Mouse (Mus musculus): ENCODE measurements around the gene Lrrtm3.

Lrrtm3 gene

GRCm38 (mm10) chr10:64089680-64090460 lies at the start of gene Lrrtm3:
Gene Lrrtm3 (minus strand): TSS chr10:64090277.
- Histone ChIP-seq H3K4me1 (replicated peaks; ENCODE audit: low read depth, low read length) (peaks cover 20% of the 10 kb centered on the region), H3K4me3 (replicated peaks; ENCODE audit: low read length) (no peak within 1 kb of the TSS), H3K27me3 (ENCODE audit: insufficient read depth, low read length) (peaks cover 51% of the 10 kb centered on the region), H3K9me3 (ENCODE audit: low read length) (no peaks in the 10 kb centered on the region), H3K36me3 (ENCODE audit: insufficient read depth, low read length) (no peaks in the 10 kb centered on the region)
- TF ChIP-seq NANOG (IDR thresholded peaks at IDR 0.05; ENCODE audit: borderline replicate concordance, low read length) = peak; percentile 88
- peak; percentile 26 for TF ChIP-seq CTCF (conservative IDR thresholded peaks at IDR 0.05; ENCODE audit: low read length)
- peak; percentile 77; the same call in 1 of the 2 replicates for TF ChIP-seq POU5F1 (IDR thresholded peaks at IDR 0.05; ENCODE audit: borderline replicate concordance, low read length)

DNA sequence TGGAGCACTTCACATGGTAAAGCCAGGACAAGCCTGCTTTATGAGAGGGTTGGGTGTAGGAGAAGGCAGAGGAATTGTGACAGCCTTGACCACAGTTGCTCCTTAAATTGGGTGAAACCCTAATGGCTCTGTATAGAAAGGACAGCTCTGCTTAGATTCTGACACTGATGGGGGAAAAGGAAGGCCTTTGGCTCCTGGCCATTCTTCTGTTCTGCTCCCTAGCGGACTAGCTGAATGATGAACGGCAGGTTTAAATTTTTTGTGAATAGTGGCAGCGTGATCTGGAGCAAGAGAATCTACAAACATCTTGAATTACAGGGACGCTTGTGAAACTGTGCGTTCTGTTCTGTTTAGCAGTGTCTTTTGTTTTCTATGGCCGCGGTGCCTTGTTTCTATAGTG lies 45.4 kb upstream of the Lrrtm3 start:
- no peaks in the 10 kb centered on the region for H3K9me3 ChIP-seq (ENCODE audit: low read length)
- H3K36me3 ChIP-seq (ENCODE audit: insufficient read depth, low read length) = no peaks in the 10 kb centered on the region
- no peaks in the 10 kb centered on the region for H3K27me3 ChIP-seq (ENCODE audit: insufficient read depth, low read length)
- no peak overlapping the region for H3K4me3 ChIP-seq (replicated peaks; ENCODE audit: low read length)
- no peaks in the 10 kb centered on the region for H3K4me1 ChIP-seq (replicated peaks; ENCODE audit: low read depth, low read length)
- TF ChIP-seq CTCF (conservative IDR thresholded peaks at IDR 0.05; ENCODE audit: low read length) = no peak
- TF ChIP-seq POU5F1 (IDR thresholded peaks at IDR 0.05; ENCODE audit: borderline replicate concordance, low read length) = no peak
- no peak for TF ChIP-seq NANOG (IDR thresholded peaks at IDR 0.05; ENCODE audit: borderline replicate concordance, low read length)

- no peak for TF ChIP-seq POU5F1 (IDR thresholded peaks at IDR 0.05; ENCODE audit: borderline replicate concordance, low read length)
- no peak for TF ChIP-seq CTCF (conservative IDR thresholded peaks at IDR 0.05; ENCODE audit: low read length)
- TF ChIP-seq NANOG (IDR thresholded peaks at IDR 0.05; ENCODE audit: borderline replicate concordance, low read length) = no peak
- Histone ChIP-seq H3K4me1 (replicated peaks; ENCODE audit: low read depth, low read length) (no peaks in the 10 kb centered on the region), H3K4me3 (replicated peaks; ENCODE audit: low read length) (no peak overlapping the region), H3K36me3 (ENCODE audit: insufficient read depth, low read length) (no peaks in the 10 kb centered on the region), H3K9me3 (ENCODE audit: low read length) (no peaks in the 10 kb centered on the region), H3K27me3 (ENCODE audit: insufficient read depth, low read length) (no peaks in the 10 kb centered on the region)
Observed at GRCm38 (mm10) chr10:64133461-64133860, 43.4 kb upstream of the Lrrtm3 start.

DNA sequence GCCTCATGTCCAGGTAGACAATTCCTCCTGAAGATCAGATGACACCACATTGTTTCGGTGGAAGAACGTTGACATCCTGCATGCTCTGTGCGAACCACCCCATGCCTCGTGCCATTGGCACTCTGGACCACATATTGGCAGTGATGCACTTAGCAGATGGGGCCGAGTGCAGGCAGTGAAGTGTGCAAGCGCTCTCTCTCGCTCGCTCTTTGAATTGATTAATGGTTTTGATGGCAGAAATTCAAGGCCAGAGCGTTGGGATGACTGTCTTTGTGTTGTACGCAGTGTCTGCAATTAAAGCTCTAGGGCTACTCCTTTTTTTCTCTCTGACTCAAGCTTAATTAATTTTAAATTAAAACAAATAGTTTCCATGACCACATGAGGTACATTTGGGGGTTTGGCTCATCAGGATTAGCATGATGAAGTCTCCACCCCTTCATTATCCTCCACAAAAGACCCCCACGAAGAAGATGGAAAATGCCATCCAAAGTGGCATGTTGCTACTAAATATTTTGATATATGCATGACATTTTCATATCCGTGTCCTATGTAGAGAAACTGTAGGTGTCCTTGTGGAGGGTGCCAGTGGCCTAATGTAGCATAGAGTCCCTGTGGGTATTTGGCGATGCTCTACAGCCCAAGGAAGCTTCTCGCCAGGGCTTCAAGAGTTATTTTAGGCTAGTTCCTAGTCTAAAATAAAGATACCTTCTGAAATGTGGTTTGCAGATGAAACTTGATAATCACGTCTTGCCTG lies 40.5 kb upstream of the Lrrtm3 start:
- Histone ChIP-seq H3K4me1 (replicated peaks; ENCODE audit: low read depth, low read length) (no peaks in the 10 kb centered on the region), H3K4me3 (replicated peaks; ENCODE audit: low read length) (no peak overlapping the region), H3K36me3 (ENCODE audit: insufficient read depth, low read length) (no peaks in the 10 kb centered on the region), H3K9me3 (ENCODE audit: low read length) (no peaks in the 10 kb centered on the region), H3K27me3 (ENCODE audit: insufficient read depth, low read length) (no peaks in the 10 kb centered on the region)
- TF ChIP-seq POU5F1 (IDR thresholded peaks at IDR 0.05; ENCODE audit: borderline replicate concordance, low read length) = no peak
- TF ChIP-seq NANOG (IDR thresholded peaks at IDR 0.05; ENCODE audit: borderline replicate concordance, low read length) = no peak
- TF ChIP-seq CTCF (conservative IDR thresholded peaks at IDR 0.05; ENCODE audit: low read length) = no peak

- TF ChIP-seq NANOG (IDR thresholded peaks at IDR 0.05; ENCODE audit: borderline replicate concordance, low read length) (no peak), CTCF (conservative IDR thresholded peaks at IDR 0.05; ENCODE audit: low read length) (no peak), POU5F1 (IDR thresholded peaks at IDR 0.05; ENCODE audit: borderline replicate concordance, low read length) (no peak)
- H3K27me3 ChIP-seq (ENCODE audit: insufficient read depth, low read length) = no peaks in the 10 kb centered on the region
- no peak overlapping the region for H3K4me3 ChIP-seq (replicated peaks; ENCODE audit: low read length)
- H3K36me3 ChIP-seq (ENCODE audit: insufficient read depth, low read length) = no peaks in the 10 kb centered on the region
- H3K4me1 ChIP-seq (replicated peaks; ENCODE audit: low read depth, low read length) = no peaks in the 10 kb centered on the region
- peaks cover 4% of the 10 kb centered on the region for H3K9me3 ChIP-seq (ENCODE audit: low read length)
Observed at GRCm38 (mm10) chr10:64118833-64119232, 28.8 kb upstream of the Lrrtm3 start.

DNA sequence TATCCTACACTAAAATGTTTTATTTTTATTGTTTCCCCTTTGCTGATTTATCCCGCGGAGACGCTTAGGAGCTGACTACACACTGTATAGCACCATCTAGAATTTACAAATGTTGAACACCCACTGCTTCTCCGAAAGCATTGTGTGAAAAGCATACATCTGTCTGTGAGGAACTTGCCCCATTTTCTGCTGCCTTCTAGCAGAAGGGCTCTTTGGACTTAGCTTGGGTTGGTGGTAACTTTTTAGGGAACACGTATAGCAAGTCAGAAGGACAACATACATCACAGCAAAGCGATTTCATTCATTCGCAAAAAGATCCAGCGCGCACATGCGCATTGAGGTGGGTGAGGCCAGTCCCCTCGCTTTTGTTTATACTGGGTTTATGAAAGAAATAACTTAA lies 25.2 kb upstream of the Lrrtm3 start:
- Histone ChIP-seq H3K4me3 (replicated peaks; ENCODE audit: low read length) (no peak overlapping the region), H3K9me3 (ENCODE audit: low read length) (no peaks in the 10 kb centered on the region), H3K27me3 (ENCODE audit: insufficient read depth, low read length) (no peaks in the 10 kb centered on the region), H3K4me1 (replicated peaks; ENCODE audit: low read depth, low read length) (no peaks in the 10 kb centered on the region), H3K36me3 (ENCODE audit: insufficient read depth, low read length) (no peaks in the 10 kb centered on the region)
- TF ChIP-seq NANOG (IDR thresholded peaks at IDR 0.05; ENCODE audit: borderline replicate concordance, low read length) = no peak
- TF ChIP-seq POU5F1 (IDR thresholded peaks at IDR 0.05; ENCODE audit: borderline replicate concordance, low read length) = no peak
- TF ChIP-seq CTCF (conservative IDR thresholded peaks at IDR 0.05; ENCODE audit: low read length) = no peak

DNA sequence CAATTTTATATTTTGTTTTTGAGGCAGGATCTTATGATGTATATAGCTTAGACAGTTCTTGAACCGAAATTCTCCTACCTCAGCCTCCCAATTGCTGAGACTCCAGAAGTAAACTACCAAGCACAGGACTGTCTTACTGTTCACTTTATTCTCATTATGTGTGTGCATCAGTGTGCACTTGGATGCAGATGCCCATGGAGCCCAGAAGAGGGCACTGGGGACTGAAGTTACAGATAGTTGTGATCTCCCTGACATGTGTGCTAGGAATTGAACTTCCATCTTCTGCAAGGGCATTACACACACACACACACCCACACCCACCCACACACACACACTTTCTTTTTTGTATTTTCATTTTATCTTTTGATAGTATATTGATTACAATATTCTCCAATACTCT lies 6.5 kb upstream of the Lrrtm3 start:
- Histone ChIP-seq H3K36me3 (ENCODE audit: insufficient read depth, low read length) (no peaks in the 10 kb centered on the region), H3K4me1 (replicated peaks; ENCODE audit: low read depth, low read length) (no peaks in the 10 kb centered on the region), H3K4me3 (replicated peaks; ENCODE audit: low read length) (no peak overlapping the region), H3K9me3 (ENCODE audit: low read length) (no peaks in the 10 kb centered on the region), H3K27me3 (ENCODE audit: insufficient read depth, low read length) (peaks cover 15% of the 10 kb centered on the region)
- no peak for TF ChIP-seq POU5F1 (IDR thresholded peaks at IDR 0.05; ENCODE audit: borderline replicate concordance, low read length)
- no peak for TF ChIP-seq CTCF (conservative IDR thresholded peaks at IDR 0.05; ENCODE audit: low read length)
- no peak for TF ChIP-seq NANOG (IDR thresholded peaks at IDR 0.05; ENCODE audit: borderline replicate concordance, low read length)

- Histone ChIP-seq H3K4me3 (replicated peaks; ENCODE audit: low read length) (no peak overlapping the region), H3K27me3 (ENCODE audit: insufficient read depth, low read length) (peaks cover 47% of the 10 kb centered on the region)
- no peak for TF ChIP-seq NANOG (IDR thresholded peaks at IDR 0.05; ENCODE audit: borderline replicate concordance, low read length)
- TF ChIP-seq POU5F1 (IDR thresholded peaks at IDR 0.05; ENCODE audit: borderline replicate concordance, low read length) = no peak
- TF ChIP-seq CTCF (conservative IDR thresholded peaks at IDR 0.05; ENCODE audit: low read length) = no peak
Observed at GRCm38 (mm10) chr10:64088774-64089460, 1.2 kb downstream of the Lrrtm3 start.

More at GRCm38 (mm10) chr10:64088774-64089460, 1.2 kb downstream of the Lrrtm3 start:
- Histone ChIP-seq H3K9me3 (ENCODE audit: low read length) (no peaks in the 10 kb centered on the region), H3K4me1 (replicated peaks; ENCODE audit: low read depth, low read length) (peaks cover 20% of the 10 kb centered on the region), H3K36me3 (ENCODE audit: insufficient read depth, low read length) (no peaks in the 10 kb centered on the region)
